Mouse (Mus musculus) layer of hippocampus, adult 9-11 months (tissue): Measurements from ENCODE around the gene Msl1.

ENCODE experiments used
- DNase-seq: peaks from one replicate; pipeline ENCODE4 v3.0.0; 2022

Gene Msl1

GRCm38 (mm10) chr11:98777888-98778287, 17.4 kb upstream of the Msl1 start:
- no peak for DNase-seq

GRCm38 (mm10) chr11:98781851-98782512, 13.3 kb upstream of the Msl1 start:
- DNase-seq, result peak; percentile 86

GRCm38 (mm10) chr11:98782651-98783235, 12.6 kb upstream of the Msl1 start:
- DNase-seq, result no peak

GRCm38 (mm10) chr11:98783236-98783696, 12.1 kb upstream of the Msl1 start:
- DNase-seq, result peak; percentile 99

GRCm38 (mm10) chr11:98784139-98784538, 11.2 kb upstream of the Msl1 start:
- DNase-seq, result no peak

DNA sequence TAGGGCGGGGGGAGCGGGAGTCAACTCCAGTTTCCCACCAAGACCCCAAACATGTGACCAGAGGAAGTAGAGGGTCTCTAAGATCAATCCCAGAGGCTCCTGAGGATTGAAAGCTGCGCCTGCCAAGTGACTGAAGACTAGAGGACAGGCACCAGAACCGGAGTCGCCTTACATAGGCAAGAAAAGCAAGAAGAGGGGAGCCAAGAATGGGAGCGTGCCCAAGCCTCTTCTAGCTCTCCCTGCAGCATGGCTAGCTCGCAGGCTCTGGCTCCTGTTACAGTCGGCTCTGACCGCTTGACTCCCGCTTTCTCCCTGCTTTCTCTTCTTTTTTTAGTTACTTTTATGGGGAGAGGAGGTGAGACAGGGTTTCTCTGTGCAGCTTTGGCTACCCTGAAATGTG, 10.1 kb upstream of the Msl1 start:
- peak; percentile 8 for DNase-seq

DNA sequence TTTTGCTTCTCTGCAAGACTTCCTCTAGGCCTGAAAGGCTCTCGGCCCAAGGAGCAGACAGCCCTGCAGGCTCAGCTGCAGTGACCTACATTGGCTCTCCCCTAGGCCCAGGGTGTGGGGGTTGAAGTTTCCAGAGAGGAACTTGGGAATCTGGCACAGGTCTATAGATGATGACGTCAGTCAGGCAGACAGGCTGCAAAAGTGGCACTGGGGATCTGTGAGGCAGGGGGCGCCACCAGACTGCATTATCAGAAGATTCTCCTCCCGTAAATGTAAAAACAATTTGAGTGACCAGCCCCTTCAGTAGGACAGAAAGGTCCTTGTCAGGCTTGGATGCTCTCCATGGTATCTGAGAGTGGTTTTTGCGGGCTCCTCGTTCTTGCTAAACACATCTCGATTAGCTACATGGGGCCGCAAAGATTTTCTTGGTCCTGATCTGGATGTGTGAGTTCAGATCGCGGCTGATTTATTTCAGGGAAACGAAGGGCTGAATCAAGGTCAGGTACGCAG, 9.5 kb upstream of the Msl1 start:
- peak; percentile 91 for DNase-seq

DNA sequence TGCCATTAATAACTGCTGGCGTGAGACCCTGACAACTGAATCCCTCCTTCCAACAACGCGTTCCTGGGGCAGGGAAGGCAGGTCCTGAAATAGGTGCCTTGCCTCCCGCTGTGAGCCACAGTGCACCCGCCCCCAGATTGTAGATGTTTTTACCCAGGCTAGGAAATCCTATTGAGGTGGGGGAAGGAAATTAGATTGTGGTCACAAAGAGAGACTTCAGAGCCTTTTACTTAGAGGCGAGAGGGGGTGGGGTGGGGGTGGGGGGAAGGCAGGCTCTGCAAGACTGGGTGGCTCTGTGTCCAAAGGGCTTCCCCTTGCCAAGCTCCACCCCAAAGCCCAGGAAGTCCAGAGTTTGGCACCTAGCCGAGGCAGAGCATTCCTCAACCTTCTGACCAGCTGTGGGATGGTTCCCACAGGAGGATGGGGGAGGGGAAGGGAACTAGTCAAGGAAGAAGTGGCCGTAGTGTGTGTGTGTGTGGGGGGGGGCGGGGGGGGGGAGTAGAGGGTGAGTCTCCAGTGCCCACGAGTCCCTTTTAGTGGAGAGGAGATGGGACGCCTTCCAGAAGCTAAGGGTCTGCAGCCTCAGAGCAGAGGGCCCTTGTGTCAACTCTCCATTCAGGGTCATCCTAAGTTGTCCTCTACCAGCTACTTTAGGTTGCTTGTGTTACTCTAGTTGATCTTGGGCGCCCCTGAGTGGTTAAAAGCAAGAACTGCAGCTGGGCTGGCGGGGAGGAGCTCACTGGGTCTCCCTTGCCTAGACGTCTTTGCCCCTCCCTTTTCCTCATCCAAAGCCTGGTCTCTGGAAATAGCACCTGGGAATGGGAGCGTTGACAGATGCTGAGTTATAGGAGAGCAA, 8.7 kb upstream of the Msl1 start:
- DNase-seq, result peak; percentile 95

DNA sequence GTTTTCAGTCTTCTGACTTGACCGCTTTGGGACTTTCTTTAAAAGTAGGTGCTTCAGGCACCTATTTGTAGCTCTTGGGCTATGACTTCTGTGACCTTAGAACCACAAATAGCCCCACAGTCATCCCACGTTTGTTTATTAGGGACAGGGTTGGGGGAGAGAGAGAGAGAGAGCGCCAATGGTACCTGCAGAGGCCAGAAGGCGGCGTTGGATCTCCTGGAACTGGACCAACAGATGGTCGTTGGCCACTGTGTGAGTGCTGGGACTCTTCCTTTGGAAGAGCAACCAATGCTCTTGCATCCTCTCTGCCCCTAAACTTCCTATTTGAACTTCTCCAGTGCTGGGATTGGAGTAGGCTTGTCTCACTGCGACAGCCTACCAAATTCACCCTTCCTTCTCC, 8.1 kb upstream of the Msl1 start:
- no peak for DNase-seq

DNA sequence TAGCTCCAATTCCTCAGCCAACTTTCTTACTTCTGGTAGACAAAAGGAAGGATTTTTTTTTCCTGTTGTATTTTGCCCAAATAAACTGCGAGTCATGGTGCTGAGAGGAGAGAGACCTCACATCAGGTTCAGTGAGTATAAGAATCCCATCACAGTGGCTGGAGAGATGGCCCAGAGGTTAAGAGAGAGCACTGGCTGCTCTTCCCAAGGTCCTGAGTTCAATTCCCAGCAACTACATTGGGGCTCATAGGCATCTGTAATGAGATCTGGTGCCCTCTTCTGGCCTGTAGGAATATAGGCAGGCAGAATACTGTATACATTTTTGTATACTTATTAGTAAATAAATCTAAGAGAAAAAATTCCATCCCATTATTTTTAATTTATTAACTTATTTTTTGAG, 7.6 kb upstream of the Msl1 start:
- DNase-seq, result no peak

DNA sequence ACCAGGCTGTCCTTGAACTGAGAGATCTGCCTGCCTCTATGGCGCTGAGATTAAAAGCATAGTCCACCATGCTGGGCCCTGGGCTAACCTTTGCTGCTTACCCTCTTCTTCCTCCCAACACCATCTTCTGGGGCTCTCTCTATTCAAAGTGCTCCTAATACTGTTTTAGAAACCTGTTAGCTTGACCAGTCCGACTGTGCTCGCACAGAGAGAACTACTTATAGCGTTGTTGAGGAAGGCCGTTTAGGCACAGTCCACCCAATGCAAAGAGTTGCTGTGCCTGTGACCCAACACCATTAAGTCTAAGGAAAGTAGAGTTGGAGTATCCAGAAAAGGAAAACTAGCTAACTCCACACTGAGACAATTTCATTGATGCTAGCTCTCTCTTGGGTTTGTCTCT, 7.2 kb upstream of the Msl1 start:
- no peak for DNase-seq

GRCm38 (mm10) chr11:98788550-98789218, 6.6 kb upstream of the Msl1 start:
- peak; percentile 90 for DNase-seq

GRCm38 (mm10) chr11:98789219-98789807, 6.0 kb upstream of the Msl1 start:
- no peak for DNase-seq

DNA sequence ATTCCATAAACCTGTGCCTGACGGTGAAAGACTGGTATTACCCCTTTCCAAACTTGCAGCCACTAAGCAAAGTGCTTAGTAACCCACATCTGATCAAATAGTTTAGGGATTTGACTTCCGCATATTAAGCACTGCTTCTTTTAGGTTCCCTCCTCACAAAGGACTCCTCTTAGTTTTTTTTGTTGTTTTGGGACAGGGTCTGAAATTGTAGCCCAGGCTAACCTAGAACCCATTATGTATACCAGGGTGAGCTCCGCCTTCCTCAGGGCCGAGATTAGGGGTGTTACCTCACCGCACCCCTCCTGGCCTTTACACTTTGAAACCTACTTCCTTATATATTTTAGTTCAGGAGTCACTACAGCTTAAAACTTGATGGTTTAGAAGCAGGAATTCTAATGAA, 5.5 kb upstream of the Msl1 start:
- no peak for DNase-seq

DNA sequence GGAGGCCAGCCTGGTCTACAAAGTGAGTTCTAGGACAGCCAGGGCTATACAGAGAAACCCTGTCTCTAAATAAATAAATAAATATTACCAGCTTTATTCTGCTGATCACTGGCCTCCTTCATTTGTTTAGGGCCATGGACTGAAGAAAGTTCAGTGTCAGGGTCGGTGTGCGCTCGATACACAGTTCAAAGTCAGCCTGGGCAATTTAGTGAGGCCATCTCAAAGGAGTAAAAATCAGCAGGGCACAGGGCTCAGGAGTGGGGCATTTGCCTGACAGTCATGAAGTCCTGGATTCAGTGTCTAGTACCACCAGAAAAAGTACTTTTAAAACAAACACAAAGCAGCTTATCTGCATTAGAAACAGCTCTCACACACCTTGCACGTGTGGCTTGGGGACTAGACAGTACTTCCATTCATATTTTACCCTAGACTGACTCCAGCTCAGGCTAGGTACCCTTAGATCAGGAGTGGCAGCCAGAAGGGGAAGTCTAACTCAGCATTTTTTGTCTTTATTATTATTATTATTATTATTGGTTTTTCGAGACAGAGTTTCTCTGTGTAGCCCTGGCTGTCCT, 4.6 kb upstream of the Msl1 start:
- no peak for DNase-seq

DNA sequence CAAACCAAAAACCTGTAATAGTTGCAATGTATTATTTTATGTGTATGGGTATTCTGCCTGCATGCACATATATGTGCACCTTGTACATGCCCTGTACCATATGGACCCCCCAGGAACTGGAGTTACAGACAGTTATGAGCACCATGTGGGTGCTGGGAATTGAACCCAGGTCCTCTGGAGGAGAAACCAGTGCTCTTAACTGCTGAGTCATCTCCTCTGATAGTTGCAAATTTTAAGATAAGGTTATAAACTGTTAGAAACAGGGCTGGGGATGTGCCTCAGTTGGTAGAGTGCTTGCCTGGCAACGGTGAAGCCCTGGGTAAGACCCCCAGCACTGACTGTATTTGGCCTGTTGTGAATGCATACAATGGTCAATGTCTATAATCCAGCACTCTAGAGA, 3.9 kb upstream of the Msl1 start:
- DNase-seq, result no peak

DNA sequence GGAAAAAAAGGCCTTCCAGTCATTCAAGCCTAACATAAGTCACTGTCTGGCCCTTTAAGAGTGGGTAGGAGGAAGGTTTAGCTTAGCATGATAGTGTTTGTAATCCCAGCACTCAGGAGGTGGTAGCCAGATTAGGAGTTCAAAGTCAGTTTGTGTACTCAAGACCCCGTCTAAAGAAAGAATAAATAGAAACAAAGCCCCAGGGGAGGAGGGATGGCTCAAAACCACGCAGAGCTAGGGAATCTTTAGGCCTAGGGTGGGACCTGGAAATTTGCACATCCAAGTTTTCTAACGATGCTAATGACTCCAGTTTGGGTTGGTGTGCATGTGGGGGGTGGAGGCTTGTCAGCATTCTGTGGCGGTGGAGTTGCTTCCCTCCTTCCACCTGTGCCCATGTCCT, 3.2 kb upstream of the Msl1 start:
- DNase-seq, result no peak

- DNase-seq, result peak; percentile 83
Measured at GRCm38 (mm10) chr11:98794469-98795014, 774 bp upstream of the Msl1 start.

DNA sequence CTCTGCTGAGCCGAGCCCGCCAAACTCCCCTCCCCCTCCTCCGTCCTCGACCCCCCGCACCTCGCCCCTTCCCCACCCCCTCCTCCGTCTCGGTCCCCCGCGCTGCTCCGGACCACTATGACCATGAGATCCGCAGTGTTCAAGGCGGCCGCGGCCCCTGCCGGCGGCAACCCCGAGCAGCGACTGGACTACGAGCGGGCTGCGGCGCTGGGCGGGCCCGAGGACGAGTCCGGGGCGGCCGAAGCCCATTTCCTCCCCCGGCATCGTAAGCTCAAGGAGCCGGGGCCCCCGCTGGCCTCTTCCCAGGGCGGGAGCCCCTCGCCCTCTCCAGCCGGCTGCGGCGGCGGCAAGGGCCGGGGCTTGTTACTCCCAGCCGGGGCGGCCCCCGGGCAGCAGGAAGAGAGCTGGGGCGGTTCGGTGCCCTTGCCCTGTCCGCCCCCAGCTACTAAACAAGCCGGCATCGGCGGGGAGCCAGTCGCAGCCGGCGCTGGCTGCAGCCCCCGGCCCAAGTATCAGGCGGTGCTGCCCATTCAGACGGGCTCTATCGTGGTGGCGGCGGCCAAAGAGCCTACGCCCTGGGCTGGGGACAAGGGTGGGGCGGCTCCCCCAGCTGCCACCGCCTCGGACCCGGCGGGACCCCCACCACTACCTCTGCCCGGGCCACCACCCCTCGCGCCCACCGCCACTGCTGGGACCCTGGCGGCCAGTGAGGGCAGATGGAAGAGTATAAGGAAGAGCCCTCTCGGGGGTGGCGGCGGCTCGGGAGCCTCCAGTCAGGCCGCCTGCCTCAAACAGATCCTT, 598 bp downstream of the Msl1 start:
- DNase-seq, result no peak

- DNase-seq, result peak; percentile 68
Measured at GRCm38 (mm10) chr11:98796515-98797216, 1.4 kb downstream of the Msl1 start.

DNA sequence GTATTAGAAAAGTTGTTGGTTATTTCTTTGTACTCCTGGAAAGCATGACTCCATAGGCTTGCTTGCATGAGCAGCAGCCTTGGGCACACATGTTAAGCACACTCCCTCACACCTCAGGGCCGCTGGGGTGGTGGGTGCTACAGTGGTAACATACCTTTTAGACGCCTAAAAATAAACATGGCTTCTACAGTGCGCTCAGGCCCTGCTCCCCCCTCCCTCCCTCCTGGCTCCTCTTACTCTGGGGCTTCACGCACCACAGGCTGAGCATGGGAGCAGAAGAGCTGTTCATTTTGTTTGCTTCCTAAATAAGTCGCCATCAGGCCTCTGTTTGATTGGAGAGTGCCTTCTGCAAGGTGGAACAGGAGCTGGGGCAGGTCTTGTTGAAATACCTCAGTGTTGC, 2.0 kb downstream of the Msl1 start:
- DNase-seq, result no peak
